Mouse (Mus musculus): ENCODE data around the gene Chst4. TPM values are rescaled to one million over a fixed set of nuclear protein-coding genes. Genes with fewer than 3 reads are reported as not detected.

Chst4 gene
- polyA plus RNA-seq, 1 experiment from 2014 or later: 1.3 TPM

DNA sequence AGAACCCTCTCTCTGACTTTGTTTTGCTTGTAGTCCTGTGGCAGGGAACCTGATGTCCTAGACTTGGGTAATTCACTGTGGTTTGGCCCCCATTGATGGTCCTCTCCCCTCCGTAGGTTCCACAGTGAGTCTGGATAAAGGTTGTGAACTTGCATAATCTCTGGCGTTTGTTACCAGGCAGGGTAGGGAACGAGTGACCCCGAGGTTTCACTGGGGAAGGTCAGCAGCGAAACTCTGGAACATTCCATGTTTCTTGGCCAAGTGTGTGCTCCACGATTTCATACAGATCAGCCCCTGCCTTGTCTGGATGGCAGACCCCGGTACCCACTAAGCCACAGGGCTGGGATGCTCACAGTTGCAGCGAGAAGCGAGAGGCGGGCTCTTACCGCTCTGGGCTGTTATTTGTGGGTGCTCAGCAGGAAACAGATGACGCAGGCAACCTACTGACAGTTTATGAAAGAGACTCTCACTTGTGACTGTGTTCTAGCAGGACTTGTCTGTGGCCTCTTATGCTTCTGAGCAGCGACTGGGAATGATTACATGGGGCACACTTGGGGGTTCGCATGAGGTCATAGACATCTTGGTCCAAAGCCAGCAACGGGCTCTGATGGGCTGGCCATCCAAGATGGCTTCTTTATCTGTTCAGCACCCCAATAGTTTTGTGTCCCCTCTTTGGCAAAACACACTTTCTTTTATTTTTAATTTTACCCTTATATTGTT is 57.0 kb downstream of the Chst4 start:
- 71% methylated on average over 15 of the region's 15 CpGs for WGBS
- Histone ChIP-seq H3K27me3 (replicated peaks) (no peaks in the 10 kb centered on the region), H3K4me3 (no peak overlapping the region), H3K27ac (replicated peaks) (no peak overlapping the region), H3K9me3 (no peaks in the 10 kb centered on the region), H3K36me3 (no peaks in the 10 kb centered on the region), H3K4me1 (peaks cover 7% of the 10 kb centered on the region; the same call in 1 of the 2 replicates), H3K9ac (no peak overlapping the region), H3K4me2 (no peak overlapping the region)
- no peak for ATAC-seq (ENCODE audit: extremely low read depth, insufficient number of reproducible peaks, low FRiP score, low TSS enrichment)

DNA sequence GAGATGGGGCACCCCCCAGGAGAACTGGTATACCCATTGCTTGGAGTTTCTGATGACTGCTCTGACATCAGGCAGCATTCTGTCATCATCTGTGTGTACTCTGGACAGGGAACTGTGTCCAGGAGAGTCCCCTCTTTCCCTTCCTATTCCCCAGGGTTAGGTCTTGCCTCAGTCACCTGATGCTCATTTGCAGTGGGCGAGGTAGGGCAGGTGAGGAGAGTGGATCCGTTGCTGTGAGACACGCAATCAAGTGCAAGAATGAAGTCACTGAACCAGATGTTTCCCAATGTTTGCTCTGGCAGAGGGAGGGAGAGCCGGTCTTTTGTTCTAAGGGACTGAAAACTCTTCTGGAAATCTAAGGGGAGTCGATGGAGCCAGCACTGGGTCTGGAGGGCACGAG is 60.2 kb downstream of the Chst4 start:
- Histone ChIP-seq H3K4me1 (peaks cover 7% of the 10 kb centered on the region; the same call in 1 of the 2 replicates), H3K27me3 (replicated peaks) (no peaks in the 10 kb centered on the region), H3K27ac (replicated peaks) (no peak overlapping the region), H3K9me3 (peaks cover 14% of the 10 kb centered on the region; the same call in 1 of the 2 replicates), H3K9ac (no peak overlapping the region), H3K4me3 (no peak overlapping the region), H3K4me2 (no peak overlapping the region), H3K36me3 (no peaks in the 10 kb centered on the region)
- no peak for ATAC-seq (ENCODE audit: extremely low read depth, insufficient number of reproducible peaks, low FRiP score, low TSS enrichment)
- 75% methylated on average over 6 of the region's 6 CpGs for WGBS

Other genes starting within 250 kb of the Chst4 start
- gene Phlpp2, start 171.2 kb downstream of the Chst4 start, polyA plus RNA-seq (2015; fragmentation: Nextera tagmentation; extraction: Ambion mirVana): 1.7 and 1.8 TPM in 2 replicates
- gene Marveld3, start 77.5 kb downstream of the Chst4 start, polyA plus RNA-seq (2015; fragmentation: Nextera tagmentation; extraction: Ambion mirVana): 0.45 and 0.86 TPM in 2 replicates
- gene Tat, start 49.3 kb downstream of the Chst4 start, polyA plus RNA-seq (2015; fragmentation: Nextera tagmentation; extraction: Ambion mirVana): 0.27 TPM in 1 of 2 replicates, not detected in the other
- gene Zfp612, start 40.0 kb upstream of the Chst4 start, polyA plus RNA-seq (2015; fragmentation: Nextera tagmentation; extraction: Ambion mirVana): 6.0 and 6.4 TPM in 2 replicates
- not detected in 2 replicates for gene Gm21964, start 61.5 kb upstream of the Chst4 start, polyA plus RNA-seq (2015; fragmentation: Nextera tagmentation; extraction: Ambion mirVana)
- gene Gm17720, start 63.0 kb upstream of the Chst4 start, polyA plus RNA-seq (2015; fragmentation: Nextera tagmentation; extraction: Ambion mirVana): not detected in 2 replicates
- 2.2 and 2.8 TPM in 2 replicates for gene Calb2, start 128.5 kb upstream of the Chst4 start, polyA plus RNA-seq (2015; fragmentation: Nextera tagmentation; extraction: Ambion mirVana)
- 5.1 and 5.4 TPM in 2 replicates for gene Cmtr2, start 175.9 kb upstream of the Chst4 start, polyA plus RNA-seq (2015; fragmentation: Nextera tagmentation; extraction: Ambion mirVana)
- 0.20 and 0.21 TPM in 2 replicates for gene Hydin, start 227.2 kb upstream of the Chst4 start, polyA plus RNA-seq (2015; fragmentation: Nextera tagmentation; extraction: Ambion mirVana)

All from heart, embryonic 13.5 days (tissue).